Mouse (Mus musculus): ENCODE data around the gene Prmt3.
A peak's percentile ranks its signal among the peaks of the same experiment; 100 is the strongest.

Prmt3 gene

DNA sequence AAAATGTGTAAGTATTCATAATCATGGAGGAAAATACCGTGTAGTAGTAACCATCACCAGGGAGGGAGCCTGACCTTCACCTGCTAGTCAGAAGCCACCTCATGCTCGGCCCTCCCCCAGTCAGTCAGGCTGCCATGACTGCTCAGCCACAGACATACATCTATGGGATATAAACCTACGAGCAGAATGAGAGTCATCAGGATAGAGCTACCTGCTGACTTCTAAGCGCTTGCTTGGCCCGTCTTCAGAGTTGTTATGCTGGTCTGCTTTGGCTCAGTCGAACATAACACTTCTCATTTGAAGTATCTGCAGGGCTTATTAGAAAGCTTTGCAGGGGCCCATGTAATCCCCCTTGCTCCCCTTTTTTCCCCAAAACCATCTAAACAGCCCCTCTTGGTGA lies 25.4 kb downstream of the Prmt3 start:
- no peak for DNase-seq

DNA sequence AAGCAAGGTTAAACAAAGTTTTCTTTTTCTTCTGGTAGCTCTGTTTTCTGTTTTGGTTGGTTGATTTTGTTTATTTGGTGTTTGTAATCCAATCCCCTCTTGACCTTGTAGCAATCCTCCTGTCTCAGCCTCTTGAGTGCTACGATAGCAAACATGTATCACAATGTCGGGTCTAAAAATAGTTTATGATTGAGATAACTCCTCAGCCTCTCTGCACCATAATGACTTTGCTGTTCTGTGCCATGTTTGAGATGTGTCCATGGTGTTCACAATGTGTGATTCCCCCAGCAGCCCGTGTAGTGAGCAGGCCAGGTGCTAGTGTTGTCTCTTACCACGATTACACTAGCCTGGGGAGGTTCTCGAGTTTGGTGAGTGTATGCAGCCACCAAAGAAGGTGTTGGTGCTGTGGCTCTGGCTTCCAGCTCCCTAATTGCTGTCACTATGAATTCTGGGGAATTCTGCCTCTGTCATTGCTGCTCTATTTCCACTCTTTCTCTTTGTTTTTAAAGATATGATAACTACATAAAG lies 26.6 kb downstream of the Prmt3 start:
- no peak for DNase-seq

DNA sequence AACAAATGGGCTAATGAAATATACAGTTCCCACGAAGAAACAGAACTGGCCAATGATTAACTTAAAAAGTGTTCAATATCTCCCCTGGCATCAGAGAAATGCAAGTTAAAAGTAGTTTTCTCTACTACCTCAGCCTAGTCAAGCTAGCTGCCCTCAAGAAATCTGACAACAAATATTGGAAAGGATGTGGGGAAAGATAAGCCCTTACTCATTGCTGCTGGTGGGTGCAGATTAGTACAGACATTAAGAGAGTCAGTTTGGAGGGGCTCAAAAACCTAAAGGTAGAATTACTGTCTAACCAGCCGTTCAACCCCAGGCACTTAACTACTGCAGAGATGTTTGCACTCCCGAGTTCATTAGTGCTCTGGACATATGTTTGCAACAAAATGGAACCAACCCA lies 27.5 kb downstream of the Prmt3 start:
- DNase-seq, result no peak

DNA sequence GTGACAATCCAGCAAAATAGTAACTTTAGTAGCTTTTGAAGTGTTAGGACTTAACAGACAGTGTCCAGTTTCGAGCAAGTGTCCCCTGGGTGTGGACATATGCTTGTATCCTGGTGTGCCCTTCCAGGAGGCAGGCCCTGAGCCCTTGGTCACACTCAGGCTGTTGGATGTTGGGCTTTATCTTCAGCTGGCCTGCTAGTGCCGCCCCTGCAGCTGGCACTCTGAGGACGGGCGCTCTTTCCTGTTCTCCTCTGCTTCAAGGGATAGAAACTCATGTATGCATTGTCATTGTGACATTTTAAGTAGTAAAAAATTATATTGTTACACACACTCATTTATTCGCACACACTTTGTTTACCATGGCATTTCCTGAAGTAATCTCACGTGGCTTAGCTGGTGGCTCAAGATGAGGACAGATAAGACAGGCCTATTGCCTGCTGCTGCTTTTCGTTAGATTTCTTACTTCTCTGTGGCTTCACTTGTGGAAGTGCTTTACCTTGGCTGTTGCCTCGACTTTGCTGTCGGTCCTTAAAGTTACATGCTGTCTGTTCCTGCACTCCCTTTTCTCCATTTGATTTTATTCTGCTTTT lies 29.0 kb downstream of the Prmt3 start:
- DNase-seq, result no peak

DNA sequence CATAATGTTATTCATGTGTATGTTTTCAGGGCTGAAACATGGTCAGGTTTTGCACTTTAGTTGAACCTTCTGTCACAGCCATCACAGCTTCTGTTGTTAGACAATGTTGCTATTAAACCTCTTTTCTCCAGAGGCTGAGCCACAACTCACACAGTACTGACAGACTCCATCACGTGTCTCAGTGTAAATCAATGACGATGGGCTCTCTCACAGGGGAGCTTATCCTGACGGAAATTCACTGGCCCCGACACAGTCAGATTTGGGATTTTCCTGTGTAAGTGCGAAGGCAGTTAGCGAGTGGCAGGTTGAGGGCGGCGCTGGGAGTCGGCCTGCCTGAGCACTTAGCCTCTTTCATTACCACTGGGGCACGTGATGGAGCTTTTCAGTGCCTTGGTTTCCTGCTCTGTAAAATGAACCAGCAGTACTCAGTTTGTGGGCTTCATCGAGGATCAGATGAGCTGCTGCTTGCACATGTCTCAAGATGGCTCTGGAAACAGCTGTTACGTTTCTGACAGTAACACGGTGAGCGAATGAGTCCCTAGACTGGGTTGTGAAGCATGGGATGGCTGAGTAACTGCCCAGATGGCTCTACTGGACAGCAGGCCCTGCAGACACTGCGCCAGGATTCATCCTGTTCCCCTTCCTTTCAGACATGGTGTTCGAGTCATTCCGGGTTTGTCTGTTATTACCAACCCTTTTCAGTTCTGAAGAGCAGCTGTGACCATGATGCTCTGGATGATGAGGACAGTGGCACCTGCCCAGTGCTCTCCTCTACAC lies 29.9 kb downstream of the Prmt3 start:
- no peak for DNase-seq

DNA sequence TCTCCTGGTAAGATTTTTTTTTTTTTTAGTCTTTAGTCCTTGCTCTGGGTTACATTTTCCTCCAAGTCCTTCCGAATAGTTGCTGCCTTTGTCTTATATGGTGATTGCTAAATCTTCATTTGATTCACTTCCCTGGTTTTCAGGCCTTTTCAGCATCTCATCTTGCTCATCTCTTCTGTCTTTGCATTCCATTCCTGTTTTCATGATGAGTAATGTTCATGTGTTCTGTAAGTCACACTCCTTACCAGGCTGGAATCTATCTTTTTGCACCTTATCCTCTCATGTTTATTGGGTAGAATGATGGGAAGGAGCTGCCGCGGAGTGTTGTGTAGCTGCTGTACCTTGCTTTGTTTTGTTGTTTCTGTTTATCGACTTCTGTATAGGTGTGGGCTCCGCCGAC lies 31.0 kb downstream of the Prmt3 start:
- DNase-seq, result no peak

DNA sequence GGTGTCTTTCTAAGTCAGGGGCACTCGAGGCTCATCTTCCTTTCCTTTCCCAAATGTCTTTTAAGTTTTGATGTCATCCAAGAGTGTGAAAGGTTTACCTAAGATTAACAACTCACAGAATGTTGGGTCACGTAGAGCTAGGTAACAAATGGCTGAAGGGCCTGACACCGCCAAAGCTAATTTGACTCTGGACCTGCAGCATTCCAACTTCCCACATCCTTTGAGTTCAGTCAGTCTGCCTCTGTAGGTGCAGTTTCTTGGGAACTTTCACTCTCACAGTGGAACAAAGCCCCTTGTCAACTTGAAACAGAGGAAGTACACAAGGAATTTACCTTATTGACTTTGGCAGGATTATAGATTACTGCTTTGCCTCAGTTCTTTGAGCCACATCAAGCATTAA lies 31.4 kb downstream of the Prmt3 start:
- no peak for DNase-seq

DNA sequence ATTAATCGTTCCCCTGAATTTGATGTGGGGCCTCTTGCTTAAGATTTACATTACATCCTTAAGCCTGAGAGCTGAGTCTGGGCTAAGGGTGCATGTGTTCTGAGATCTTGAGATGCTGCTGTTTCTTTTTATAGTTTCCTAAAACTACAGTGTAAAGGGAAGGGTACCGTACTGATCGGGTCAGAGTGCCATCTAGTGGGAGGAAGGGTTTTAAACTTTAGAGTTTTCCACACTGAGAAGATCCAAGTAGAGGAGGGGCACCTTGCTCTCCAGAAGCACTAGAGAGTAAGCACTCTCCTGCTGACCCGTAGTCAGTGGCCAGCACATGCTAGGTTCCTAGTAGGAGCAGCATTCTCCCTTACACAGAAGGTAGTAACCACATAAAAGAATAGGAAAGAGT lies 33.2 kb downstream of the Prmt3 start:
- DNase-seq, result peak; percentile 19

DNA sequence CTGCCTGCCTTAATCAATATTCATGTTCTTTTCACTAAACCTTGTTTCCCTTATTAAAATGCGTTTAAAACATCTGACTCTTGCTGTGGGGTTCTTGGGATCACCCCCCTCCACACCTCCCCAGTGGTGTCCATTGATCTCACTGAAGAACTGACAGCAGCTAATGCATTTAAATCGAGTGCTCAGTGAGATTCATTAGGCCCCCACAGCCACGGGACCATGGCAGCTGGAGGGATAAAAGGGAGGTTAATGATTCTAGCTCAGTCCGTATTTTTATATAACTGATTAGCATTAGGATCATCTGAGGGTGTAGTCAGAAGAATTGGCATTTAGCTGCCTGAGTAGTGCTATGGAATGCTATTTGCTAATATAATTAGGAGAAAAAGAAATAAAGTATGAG lies 41.2 kb downstream of the Prmt3 start:
- no peak for DNase-seq

DNA sequence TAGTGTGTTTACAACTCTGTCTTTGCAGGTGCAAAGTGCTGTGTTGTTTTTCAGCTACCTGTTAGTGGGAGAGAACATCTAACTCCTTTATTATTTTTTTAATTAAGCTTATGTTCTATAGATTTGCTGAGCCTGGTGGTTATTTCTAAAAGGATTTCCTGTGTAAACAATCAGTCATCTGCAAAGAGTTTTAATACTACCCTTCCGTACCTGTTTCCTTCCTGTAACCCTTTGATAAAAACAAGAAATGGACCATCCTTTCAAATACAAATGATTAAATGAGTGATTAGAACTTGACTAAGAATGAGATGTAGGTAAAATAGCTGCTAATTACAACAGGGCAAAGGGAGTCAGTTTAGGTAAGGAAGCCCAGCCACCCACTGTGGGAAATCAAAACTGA lies 43.2 kb downstream of the Prmt3 start:
- no peak for DNase-seq

DNA sequence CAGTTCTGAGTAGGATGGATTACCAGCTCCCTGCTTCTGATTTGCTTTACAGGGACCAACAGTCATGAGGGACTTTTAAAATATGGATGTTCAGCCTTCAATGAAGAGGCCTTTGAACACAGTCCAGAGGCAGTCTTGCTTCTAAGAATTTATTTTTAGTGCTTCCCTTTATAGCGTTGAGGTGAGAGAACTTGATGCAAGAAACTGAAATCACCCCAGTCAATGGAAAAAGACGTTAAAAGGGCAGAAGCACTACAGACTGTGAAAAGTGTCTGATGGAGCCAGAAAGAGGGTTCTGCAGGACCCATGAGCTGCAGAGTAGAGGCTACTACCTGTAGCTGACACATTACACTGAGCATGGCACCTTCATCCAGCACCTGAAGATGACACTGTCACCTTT lies 43.9 kb downstream of the Prmt3 start:
- no peak for DNase-seq

DNA sequence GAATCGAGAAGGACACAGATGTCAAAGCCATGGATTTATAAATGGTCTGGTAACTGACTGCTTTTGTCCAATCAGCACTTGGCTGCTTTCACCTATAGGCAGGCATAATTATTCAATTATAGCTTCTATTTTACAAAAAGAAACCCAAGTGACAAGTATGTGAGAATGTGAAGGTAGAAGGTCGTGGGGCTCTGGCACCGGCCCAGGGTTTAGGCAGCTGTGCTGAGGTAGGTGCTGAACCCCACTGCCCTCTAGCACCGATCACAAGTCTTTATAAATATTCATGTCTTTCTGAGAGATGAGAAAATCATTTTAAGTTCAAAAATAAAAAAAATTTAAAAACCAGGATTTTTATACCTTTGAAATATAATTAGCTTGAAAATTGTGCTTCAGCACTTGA lies 45.4 kb downstream of the Prmt3 start:
- no peak for DNase-seq

DNA sequence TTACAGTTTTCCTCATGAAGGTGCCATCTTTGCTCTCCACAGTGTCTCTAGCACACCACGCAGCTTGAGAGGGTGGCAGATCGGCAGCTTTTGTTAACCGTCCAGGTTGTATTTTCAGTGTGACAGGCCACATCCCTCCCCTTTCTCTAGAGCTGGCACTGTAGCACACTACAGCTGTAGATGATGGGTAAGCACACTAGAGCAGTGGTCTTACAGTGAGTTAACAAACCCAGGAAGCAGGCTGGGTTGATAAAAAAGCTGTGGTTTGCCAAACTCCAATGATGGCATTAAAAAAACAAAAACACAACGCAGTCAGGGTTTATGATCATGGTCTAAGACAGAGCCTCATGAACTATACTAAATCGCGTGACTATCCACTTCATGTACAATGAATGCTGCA lies 45.9 kb downstream of the Prmt3 start:
- DNase-seq, result no peak

DNA sequence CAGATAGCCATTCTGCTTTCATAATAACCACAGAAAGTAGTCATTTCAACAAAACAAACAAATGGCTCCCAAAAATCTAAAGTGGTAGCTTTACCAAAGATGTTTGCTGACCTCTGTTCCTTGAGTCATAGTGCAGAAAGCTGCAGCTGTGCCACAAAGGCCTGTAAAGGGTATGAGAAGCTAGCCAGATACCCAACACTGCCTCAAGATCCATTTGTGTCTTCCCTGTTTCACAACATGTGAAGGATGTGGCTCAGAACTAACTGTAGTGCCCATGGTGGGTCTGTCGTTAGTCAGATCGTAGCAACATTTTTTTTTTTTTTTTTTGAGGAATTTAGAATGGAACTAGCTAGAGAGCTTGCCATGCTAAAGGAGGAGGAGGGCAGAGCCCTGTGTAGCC lies 46.4 kb downstream of the Prmt3 start:
- no peak for DNase-seq

DNA sequence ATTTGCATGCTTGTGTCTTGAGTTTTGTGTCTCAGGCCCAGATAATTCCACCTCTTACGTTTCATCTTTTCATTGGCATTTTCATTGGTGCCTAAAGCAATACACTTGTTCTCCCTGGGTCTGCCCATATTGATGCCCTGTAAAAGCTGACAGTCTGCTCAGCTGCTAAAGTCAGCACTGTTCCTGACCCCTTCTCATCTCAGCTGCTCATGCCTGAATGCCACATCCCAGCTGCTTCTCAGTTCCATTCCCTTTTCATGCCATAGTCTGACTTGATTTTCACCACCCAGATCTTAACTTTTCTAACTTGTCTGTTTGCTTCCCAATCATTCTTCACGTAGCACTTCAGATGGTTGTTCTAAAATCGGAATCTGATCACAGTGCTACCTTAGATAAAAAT lies 47.3 kb downstream of the Prmt3 start:
- no peak for DNase-seq

DNA sequence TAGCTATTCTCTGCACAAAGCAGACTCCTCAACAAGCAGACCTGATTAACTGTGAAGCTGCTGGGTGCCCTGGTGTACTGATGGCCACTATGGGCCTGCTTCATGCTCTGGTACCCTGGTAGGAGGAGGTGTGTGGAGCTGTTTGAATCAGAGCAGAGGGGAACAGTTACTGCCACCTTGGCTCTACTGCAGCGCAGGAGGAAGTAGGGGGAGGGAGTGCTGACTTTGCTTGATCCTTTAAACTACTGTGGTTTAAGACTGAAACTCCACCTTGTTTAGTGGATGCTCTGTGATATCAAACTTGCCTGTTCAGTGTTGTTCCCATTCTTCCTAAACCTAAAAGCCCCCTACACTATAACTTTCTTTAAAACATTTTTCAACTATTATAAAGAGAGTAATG lies 49.8 kb downstream of the Prmt3 start:
- DNase-seq, result no peak

DNA sequence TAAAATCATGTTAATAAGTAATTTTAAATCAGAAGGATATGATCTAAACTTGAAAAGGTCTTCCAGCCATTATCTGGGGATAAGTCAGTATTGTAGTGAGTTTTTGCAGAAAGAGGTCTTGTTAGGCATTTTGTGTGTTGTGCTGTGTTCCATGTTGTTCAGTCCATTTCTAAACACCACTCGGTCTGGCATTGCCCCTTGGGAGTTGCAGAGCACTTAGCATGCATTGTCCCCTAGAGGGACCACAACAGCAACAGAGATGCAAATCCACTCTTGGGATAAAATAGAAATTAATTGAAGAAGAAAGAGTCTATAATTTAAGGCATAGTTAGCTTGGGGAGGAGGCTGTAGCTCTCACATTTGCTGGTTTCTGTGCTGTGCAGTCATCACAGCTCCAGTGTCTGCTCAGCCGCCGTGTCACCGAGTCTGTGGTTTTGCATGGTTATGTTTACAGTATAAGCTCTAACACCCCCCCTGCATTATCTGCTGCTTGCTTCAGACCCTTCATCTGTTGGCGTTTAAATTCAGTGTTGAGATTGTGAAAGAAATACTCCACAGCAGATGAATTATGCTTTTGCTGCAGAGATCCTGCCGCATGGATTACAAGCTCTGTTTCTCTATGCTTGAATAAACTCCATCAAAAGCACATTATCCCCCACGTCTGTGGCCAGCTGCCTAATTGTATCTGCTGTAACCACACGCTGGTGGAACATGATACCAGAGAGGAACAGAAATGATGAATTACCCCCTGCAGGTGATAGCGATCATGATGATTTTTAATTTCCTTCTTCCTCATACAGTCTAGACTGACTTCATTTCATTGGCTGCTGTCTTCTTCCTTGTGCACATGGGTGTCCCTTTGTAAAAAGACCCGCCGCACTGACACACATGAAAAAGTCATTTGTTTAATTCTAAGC lies 64.5 kb downstream of the Prmt3 start:
- DNase-seq, result peak; percentile 2

DNA sequence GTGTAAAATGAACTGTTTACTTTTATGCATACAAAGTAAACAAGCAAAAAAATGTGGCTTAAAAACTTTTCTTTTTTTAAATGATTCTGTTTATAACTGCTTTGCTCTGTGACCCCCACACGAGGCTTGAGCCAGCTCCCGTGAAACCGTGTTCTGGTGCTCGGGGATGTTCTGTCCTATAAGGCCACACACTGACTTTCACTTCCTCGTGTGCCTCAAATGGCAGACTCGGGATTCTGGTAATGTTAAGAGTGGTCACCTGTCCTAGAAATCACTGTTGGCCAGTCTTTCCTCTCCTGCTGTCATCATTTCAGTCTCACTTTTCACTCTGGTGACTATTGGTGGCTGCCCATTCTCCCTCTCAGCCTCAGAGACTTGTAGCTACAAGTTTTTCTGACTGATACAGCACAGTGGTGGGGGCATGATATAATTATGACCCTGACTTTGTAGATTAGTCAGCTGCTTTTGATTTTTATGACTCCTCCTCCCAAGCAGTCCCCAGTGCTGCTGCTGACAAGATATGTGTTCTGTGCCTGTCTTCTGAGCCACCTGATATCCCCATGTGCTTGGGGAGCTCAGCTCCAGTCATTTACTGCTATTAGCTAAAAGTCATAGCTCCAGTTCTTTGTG lies 65.3 kb downstream of the Prmt3 start:
- peak; percentile 3 for DNase-seq

DNA sequence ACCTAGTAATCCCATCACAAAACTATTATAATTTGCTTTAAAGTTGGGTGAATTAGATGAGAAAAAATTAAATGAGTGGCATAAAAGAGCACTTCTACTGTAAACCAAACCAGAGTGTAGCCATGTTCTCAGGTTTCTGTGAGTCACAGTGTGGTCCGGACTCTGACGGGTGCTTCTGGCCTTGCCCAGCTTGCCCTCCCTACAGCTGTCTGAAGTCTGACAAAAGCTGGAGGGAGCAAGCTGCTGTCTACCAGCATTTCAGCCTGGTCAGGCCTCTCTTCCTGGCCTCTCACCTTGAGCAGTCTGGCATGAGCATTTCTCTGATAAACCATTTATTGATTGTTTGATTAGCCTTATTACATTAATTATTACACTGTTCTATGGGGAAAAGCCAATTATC lies 69.8 kb downstream of the Prmt3 start:
- no peak for DNase-seq

DNA sequence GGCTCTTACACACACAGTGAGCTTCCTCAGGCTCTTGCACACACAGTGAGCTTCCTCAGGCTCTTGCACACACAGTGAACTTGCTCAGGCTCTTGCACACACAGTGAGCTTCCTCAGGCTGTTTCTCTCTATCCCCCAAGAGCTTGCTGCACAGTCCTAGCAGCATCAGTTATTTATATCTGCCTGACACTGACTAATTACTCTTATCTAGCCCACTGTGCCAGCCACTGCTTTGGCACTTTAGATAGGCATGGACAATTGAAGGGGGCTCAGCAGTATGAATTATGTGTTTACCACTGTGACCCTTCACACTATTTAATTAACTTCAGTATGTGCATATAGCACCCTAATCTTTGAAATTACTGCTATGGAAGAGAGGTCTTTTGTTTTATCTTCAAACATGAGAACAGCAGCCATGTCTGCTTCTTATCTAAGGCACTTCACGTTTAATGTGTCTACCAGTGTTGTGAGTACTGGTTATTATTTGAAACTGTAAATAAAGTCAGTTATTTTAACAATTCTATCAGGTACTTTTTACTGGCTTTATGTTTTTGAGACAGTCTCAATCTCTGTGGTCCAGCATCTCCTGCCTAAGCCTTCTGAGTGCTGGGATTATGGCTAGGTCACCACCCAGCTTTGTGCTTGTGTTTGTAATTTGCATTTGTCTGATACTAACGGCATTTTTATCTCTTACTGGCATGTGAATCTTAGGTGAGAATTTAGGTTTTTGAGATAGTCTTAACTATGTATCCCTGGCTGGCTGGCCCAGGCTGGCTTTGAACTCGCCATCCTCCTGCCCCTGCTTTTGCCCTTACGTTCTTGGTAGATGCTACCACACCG lies 75.4 kb downstream of the Prmt3 start:
- DNase-seq, result no peak

DNA sequence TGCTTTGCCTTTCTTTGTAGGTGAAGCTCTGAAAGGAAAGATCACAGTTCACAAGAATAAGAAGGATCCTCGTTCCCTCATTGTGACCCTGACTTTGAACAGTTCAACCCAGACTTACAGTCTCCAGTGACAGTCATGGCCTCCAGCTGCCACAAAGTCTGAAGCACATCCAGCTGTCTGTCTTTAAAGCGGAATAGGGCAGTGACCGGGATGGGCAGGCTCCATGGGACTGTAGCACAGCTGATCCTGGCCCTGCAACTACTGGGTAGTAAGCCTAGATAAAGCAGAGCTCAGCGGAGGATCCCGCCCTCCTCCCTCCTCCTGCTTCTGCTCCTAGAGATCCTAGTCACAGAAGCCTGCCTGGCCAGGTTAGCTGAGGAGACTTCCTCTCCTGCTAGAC lies 79.2 kb downstream of the Prmt3 start:
- DNase-seq, result no peak

DNA sequence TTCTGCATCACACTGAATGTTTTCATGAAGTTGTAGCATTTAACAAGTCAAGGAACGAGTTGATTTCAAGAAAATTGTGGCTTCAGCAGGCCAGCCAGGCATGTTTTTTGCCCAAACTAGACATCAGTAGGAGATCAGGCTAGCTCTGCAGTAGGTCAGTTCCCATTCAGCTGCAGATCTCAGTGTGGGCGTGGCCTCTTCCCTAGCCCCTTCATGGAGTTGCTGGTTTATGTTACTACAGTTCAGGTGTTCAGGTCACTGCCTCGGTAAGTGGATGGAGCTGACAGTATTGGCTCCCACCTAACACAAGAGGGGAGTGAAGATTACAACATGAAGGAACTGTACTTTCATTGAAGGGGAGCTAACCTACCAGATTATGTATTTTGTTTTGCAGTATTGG lies 80.1 kb downstream of the Prmt3 start:
- no peak for DNase-seq

Data from lung, postnatal 36 days (tissue).